Mouse (Mus musculus): ENCODE data around the gene Uvssa. TPM values are rescaled to one million over a fixed set of nuclear protein-coding genes. Genes with fewer than 3 reads are reported as not detected.

Gene Uvssa
- total RNA-seq, 2 experiments from 2014 or later: 6.6 to 7.0 TPM

DNA sequence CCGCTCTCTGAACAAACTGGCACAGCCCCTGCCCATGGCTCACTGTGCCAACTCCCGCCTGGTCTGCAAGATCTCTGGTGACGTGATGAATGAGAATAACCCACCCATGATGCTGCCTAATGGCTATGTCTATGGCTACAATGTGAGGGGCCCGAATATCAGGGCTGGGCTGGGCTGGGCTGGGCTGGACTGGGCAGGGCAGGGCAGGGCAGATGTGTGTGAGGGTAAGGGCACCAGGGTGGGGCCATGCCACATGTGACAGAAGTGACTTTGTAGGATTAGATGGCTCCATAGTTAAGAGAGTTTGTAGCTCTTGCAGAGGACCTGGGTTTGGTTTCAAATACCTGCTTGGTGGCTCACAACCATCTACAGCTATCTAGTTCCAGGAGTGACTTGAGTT lies 6.7 kb upstream of the Uvssa start:
- ATAC-seq (replicated peaks; ENCODE audit: poor library complexity, severe bottlenecking): no peak

DNA sequence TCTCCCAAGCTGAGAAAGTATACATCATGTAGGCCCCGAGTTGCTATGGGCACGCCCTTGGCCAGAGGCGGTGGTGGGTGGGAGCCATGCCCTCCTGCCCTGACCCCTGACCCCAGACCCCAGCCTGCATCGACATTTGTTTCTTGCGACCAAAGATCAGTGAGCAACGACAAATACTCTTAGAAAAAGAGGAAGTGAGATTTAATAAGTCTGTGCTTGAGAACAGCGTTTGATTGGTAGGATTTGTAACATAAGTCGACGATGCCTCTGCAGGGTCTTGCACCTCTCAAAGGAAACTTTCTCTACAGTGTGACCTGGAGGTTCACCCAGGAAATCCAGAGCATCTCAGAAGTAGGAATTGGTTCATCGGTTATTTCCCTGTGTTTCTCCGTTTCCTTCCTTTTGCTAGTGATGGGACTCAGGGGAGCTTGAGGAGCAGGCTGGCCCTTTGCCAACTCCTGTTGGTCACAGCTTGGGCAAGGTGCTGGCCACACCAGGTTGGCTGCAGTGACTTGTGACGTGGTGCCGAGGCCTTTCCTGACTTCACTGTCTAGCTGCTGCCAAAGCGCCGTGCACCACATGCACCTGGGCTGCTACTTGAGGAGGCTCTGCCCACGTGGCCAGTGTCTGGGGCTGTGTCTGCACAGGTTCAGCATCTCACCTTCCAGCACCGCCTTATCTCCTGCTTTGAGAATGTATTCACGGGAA lies 5.9 kb upstream of the Uvssa start:
- peak; percentile 72 for ATAC-seq (replicated peaks; ENCODE audit: poor library complexity, severe bottlenecking)

DNA sequence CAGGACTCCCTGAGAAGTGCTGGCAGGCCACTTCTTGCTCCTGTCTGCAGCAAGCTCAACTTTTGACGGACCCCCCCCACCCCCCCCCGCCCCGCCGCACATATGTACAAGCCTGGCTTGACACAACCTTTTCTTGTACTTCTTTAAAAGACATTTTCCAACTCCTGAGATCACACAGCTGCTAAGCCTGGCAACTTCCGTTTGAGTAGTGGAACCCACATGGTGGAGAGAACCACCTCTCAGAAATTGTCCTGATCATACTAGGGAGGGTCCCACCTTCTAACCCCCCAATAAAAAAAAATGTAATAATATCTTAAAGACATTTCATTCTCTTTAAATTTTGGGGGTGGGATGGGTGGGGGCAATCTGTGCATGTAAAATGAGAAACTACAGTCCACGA lies 1.2 kb upstream of the Uvssa start:
- no peak for ATAC-seq (replicated peaks; ENCODE audit: poor library complexity, severe bottlenecking)

DNA sequence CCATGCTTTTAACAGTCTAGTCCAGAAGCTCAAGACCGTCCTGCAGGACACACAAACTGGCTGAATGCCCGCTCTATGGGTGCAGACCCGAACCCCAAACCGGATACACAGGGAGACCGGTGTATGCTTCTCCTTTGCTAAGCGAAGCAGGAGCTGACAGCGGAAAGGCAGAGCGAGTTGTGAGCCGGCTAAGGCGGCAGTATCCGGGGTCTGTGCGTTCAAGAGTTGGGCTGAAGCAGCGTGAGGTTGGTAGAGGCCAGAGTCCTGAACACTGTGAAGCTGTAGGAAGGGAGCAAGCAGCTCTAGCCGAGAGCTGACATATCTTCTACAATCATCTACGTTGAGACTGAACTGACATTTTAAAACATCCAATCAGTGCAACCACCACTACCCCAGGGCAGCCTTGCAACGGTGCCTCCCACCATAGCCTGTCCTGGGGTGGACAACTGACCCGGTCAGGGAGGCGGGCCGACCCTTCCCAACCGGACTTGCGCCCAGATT lies 498 bp upstream of the Uvssa start:
- ATAC-seq (replicated peaks; ENCODE audit: poor library complexity, severe bottlenecking): peak; percentile 12

DNA sequence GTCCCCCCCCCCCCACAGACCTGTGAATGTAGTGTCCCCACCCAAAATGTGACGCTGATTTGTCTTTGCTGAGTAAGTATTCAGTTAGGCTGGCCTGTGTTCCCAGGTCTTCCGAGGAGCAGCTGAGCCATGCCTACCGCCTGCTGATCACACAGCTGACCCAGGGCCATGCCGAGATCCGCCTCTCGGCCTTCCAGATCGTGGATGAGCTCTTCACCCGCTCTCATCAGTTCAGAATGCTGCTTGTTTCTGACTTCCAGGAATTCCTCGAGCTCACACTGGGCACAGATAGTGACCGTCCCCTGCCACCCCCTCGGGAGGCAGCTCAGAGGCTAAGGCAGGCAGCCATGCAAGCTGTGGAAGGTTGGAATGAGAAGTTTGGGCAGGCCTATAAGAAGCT lies 9.2 kb downstream of the Uvssa start:
- no peak for ATAC-seq (replicated peaks; ENCODE audit: poor library complexity, severe bottlenecking)

DNA sequence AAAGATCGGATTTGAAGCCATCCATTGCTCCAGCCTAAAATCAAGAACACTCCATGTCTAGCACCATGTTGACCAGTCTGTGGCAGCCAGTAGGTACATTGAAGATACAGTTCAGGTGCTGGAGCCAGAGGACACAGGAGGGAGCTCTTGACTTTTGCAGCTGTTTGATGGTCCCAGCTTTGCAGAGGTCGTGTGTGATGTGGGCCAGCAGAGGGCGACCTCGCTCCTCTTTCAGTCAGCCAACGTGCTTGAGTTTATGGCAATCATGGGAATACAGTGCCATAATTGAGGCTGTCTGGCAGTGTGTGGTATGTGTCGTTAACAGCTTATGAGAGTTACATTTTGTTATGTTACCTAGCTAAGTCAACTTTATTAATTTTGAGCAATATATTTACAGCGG lies 15.5 kb downstream of the Uvssa start:
- peak; percentile 88 for ATAC-seq (replicated peaks; ENCODE audit: poor library complexity, severe bottlenecking)

DNA sequence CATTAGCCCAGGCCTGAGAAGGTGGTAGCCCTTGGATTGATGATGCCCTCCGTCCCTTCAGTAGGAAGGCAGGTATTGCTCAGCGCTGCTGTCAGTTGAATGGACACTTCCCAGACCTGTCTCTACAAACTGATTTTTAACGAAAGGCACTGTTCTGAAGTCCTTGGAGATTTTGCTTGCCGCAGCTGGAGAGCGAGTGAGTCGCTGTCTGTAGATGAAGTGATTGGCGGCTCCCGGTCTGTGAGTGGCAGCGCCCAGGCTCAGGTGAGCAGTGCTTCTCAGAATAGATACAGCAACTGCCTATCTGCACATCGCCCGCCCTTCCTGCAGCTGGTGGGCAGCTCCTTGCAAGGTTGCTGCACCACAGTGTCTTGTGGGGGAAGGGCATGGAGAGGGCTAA lies 17.3 kb downstream of the Uvssa start:
- ATAC-seq (replicated peaks; ENCODE audit: poor library complexity, severe bottlenecking): no peak

DNA sequence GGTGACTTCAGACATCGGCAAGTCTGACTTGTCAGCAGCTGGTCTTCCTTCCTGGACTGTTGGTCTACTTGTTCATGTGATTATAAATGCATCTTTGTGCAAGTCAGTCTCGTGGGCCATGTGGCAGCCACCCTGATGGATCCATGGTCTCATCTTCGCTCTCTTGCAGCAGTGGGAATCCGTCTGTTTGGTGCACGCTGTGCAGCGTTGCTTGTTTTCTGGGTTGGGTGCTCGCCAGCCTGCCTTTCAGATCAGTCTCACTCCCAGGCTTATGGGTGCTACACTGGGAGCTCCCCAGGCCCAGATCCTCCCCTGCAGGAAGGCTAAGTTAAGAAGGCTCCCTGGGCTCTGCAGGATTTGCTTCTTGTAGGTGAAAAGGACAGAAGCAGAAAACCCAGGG lies 18.5 kb downstream of the Uvssa start:
- ATAC-seq (replicated peaks; ENCODE audit: poor library complexity, severe bottlenecking): no peak

DNA sequence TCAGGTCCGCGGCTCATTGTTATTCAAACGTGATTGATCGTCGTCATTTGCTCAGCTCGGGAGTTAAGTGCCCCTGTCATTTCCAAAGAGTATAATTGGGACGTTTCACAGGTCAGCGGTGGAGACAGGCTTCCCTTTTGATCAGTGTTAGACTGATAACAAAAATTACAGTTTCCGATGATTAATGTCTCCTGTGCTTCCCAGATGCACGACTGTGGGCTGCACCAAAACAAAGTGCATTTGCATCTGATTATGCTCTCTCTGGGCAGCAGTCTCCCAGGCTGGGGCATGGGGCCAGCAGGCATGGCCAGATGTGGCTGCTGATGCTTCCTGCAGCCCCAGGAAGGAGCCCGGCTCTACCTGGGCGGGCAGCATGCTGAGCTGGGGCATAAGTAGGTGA lies 22.5 kb downstream of the Uvssa start:
- no peak for ATAC-seq (replicated peaks; ENCODE audit: poor library complexity, severe bottlenecking)

DNA sequence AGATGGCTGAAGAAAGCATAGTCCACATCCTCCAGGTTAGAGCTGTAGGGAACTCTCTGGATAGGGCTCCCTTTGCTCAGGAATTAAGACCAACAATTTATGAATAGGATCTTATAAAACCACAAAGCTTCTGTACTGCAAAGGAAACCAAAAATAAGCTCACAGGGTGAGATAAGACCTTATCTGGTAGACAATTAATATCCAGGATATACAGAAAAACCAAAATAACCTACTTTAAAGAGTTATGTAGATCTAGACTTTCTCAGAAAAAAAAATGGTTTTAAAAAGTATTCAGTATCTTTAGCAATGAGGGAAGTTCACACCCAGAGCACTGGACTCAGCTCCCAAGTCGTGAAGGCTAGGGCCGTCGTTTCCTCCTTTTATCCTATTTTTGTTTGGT lies 42.0 kb downstream of the Uvssa start:
- ATAC-seq (replicated peaks; ENCODE audit: poor library complexity, severe bottlenecking): no peak

DNA sequence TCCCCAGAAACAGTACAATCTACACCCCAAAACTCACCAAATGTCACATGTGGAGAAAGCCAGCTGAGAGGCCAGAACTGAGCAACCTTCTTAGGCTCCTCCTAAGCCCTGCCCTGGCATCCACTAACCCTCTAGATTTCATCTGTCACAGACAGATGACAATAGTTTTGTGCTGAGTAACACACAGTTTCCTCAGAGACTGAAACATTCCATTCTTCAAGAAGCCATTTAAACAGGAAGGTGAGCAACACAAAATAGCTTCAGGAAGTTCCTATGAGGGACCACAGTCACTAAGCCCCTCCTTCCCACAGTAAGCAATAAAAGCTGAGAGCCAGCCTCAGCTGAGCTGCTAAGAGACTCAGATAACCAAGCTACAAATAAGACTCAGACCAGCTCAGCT lies 49.1 kb downstream of the Uvssa start:
- no peak for ATAC-seq (replicated peaks; ENCODE audit: poor library complexity, severe bottlenecking)

DNA sequence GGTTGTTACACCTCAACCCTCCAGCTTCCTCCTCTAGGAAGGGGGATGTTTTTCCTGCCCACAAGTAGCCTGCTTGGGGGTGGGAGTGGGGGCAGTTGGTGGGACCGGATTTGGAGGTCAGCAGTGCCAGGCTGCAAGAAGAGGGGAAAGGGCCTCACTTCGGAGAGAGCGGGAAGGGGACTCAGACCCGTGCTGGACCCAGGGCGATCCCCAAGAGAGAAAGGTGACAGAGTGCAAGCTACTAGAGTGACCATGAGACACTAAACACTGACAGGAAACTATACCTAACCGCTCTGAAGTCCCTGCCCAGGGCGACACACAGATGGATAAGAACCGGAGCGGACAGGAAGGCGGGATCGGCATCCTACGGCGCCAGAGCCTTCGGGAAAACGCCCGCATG lies 51.8 kb downstream of the Uvssa start:
- ATAC-seq (replicated peaks; ENCODE audit: poor library complexity, severe bottlenecking): no peak

DNA sequence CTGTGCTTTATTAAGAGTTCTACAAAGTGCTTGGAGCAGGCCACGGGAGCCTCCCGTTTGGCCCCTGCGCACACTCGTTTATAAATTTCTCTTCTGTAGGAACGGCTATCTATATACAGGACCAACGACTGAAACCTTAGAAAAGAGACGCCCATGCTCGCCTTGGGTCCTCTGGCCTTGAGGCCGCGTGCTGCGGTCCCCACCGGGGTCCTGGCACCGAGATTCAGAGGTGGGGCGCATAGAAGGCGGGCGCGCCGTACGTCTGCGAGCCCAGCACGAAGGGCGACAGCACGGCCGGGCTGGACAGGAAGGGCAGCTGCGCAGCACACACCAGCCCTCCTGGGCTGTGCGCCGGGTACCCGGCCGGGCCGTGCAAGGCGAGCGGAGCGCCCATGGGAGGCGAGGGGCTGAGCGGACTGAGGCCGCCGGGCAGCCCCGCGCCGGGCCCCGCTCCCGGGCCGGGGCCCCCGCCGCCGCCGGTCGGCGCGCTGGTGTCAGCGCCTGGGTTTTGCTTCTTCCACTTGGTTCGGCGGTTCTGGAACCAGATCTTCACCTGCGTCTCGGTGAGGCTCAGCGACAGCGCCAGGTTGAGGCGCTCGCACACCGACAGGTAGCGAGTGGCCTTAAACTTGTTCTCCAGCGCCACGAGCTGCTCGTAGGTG lies 52.3 kb downstream of the Uvssa start:
- ATAC-seq (replicated peaks; ENCODE audit: poor library complexity, severe bottlenecking): no peak

DNA sequence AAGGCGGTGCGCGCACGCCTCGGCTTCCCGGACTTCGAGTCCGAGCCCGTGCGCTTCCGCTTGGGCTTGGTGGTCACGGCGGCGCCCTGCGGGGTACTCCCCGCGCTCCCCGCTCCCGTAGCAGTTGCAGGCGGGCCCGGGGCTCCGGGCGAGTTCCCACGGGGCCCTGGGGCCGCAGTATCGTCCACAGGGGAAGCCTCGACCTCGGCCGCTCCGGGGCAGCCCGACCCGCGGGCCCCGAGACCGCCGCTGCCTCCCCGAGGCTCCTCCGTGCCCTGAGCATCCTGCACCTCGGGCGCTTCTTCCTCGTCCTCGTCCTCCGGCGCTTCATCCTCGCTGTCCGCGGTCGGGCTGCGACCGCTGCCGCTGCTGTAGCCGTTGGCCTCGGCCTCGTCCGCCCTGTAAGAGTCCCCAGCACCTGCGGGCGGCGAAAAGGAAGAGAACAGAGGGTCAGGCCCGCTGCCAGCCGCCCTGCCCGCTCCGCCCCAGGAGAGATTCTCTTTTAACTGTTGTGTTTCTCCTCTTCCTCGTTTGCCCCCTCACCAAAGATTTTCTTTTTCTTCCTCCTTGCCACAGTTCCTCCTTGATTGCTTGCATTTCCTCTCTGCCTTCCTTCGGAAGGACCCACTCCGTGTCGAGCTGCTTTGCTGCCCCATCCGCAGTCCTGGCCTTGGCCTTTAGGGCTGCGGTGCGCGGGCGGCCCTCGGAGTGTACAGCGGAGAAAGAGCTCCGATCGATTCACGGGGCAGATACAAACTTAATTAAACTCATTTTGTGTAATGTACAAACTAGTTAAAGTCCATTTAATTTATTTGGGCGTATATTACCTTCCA lies 53.0 kb downstream of the Uvssa start:
- ATAC-seq (replicated peaks; ENCODE audit: poor library complexity, severe bottlenecking): no peak

DNA sequence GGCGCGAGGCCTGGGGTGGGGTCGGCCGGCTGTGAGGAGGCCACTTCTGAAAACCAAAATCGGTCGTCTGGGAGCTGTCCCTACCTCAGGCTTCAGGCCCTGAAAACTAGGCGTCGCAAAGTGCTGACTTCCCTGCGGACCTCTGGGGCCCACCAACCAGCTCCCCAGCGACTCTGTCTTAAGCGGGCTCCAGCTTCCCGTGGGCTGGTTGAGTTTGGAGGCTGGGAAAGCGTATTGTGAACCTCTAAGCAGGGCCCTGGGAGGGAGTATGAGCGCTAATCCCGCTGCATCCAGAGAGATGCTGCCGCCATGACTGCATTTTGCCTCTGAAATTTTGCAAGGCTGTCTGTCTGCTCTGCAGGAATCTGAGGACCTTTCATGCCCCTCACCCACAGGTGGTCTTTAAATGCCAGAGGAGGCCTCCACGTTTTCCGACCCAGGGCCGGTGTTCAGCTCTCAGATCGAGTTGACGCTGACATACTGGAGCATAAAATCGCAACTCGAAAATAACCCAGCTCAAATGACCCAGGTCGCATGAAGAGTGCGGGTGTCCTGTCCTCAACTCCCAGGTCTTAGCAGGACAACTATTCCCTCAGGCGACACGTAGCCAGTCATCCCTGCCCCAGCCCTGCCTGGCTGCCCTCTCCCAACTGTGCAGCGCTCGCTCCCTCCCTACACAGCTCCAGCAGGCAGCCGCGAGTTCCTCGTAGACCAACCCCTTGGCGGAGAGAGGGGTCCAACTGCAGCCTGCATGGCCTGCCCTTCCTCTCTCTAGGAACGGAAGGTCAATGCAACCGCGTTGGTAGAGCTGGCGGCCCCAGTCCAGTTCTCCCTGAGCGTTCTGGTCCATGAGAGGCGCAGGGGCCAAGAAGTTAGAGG lies 53.9 kb downstream of the Uvssa start:
- no peak for ATAC-seq (replicated peaks; ENCODE audit: poor library complexity, severe bottlenecking)

DNA sequence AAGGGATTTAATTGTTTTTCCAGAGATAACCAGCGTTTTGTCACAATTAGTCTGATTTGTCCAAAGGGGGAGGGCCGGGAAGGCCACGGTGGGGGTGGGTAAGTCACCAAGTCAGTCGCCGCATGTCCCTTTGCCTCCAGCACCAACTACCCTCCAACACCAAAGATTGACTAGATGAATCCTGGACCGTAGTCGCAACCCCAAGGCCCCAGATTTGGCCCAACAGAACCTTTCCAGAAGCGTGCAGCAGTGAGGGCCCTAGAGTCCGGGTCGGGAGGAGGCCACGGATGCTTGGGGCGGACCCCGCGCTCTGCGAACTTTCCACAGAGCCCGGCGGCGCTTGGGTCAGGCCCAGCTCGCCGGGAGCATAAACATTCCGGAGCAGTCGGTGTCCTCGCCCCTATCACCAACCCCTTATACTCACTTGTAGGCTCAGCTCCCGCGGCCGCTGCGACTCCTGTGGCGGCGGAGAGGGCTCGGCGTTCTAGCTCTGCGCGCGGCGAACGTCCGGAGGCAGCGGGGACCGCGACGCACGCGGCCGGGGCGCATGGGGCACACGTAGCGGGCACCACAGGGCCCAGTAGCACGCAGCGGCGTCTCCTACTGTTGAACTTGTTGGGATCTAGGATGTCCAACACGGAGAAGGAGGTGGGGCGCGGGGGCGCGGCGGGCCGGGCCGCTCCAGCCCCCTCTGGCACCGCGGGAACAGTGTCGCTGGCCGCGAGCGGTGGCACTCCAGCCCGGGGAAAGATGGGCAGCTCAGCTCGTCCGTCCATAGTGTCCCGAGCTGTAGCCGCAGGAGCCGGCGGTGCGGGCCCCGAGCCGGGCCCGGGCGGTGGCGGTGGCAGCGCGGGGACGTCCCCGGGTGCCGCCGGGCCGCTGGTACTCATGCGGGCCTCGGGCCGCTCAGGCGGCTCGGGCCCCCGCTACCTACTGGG lies 55.1 kb downstream of the Uvssa start, which contains the start of gene Nkx1-1:
Gene Nkx1-1 (minus strand): TSS at position 776 of the 938 bp plus-strand sequence.
- ATAC-seq (replicated peaks; ENCODE audit: poor library complexity, severe bottlenecking): no peak

DNA sequence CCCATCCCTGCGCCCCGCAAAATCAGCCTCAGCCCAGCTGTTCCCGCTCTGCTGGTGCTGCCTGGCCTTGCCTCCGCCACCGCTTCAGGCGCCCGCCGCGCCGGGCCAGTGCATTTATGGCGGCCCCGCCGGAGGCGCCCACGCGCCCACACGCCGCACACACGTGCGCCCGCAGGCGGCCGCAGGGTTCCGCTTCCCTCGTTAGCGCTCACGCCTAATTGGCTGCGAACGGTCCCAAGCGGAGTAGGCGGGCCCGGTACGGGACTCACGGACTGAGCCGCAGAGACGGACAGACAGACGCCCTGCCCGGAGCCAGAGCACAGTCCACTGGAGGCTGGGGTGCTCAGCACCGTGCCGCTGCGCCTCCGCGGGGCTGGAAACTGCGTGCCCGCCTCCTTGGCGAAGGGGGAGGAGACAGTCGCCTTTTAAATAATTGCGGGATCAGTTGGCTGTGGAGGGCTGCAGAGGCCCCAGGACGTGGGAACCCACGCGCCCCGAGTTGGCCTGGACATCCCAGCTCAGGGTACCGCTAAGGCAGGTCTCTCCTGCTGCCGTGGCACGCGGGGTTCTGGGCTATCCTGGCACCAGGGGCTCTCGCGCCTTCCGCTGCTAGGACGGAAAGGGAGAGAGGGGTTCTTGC lies 55.9 kb downstream of the Uvssa start:
- ATAC-seq (replicated peaks; ENCODE audit: poor library complexity, severe bottlenecking): peak; percentile 32

DNA sequence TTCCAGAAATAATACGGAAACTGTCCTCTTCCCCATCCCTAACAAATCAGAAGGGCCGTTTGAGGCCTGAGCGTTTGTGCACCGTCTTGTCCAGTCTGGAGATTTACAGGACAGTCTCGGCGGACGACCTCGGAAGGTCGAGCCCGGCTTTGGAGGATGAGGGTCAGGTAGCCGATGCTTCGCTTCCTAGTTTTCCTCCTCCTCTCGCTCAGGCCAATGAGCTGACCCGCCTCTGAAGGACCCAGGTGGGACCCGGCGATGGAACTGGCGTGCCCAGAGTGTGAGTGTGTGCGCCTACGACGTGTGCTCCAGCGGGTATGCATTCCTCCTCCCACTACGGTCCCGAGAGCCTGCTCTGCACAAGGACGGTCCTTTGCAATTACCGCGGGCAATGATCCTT lies 56.8 kb downstream of the Uvssa start:
- no peak for ATAC-seq (replicated peaks; ENCODE audit: poor library complexity, severe bottlenecking)

DNA sequence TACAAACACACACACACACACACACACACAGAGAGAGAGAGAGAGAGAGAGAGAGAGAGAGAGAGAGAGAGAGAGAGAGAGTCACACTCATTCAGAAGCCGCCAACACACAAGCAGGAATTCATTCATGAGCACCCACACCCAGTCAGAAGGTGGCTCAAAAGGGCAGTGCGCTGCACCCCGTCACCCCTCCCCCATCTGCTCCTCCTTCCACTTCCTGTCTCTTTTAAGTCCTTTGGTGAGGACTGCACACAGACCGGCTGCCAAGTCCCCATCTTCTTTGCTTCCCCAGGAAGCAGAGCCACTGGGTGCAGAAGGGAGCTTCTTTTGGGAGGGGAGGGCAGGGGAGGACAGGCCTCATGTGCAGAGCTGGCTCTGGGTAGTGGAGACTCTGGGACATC lies 57.6 kb downstream of the Uvssa start:
- no peak for ATAC-seq (replicated peaks; ENCODE audit: poor library complexity, severe bottlenecking)
